Mouse (Mus musculus): ENCODE results near the gene Sox6.
A peak's percentile ranks its signal among the peaks of the same experiment; 100 is the strongest.

DNA sequence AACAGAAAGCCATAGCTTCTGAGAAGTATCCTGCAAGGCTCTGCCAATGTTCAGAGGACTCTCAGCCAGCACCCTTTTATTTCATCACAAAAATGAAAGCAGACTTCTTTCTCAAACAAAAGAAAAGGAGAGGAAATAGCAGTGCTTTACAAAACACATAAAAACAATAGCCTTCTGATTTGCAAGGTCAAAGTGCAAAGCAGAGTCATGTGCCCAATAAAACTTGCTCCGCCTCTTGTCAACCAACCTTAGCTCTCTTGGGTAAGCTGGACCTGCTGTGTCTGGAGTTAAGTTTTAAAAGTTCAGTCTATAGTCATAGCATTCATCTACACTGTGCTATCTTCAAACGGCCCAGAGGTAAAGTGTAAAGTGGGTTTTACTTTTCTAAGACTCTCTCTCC lies 170.1 kb downstream of the Sox6 start:
- TF ChIP-seq CTCF (conservative IDR thresholded peaks at IDR 0.05; ENCODE audit: low read length) (no peak), NANOG (IDR thresholded peaks at IDR 0.05; ENCODE audit: borderline replicate concordance, low read length) (peak; percentile 31; the same call in 1 of the 2 replicates)
